Mouse (Mus musculus): ENCODE data around the gene Atat1. TPM values are rescaled to one million over a fixed set of nuclear protein-coding genes. Genes with fewer than 3 reads are reported as not detected.
A peak's percentile ranks its signal among the peaks of the same experiment; 100 is the strongest.

Atat1 gene
- total and polyA plus RNA-seq, 2 experiments from 2014 or later = 163 to 225 TPM

- no peaks in the 10 kb centered on the region for H3K9me3 ChIP-seq (ENCODE audit: low read length)
- no peak overlapping the region for H3K9ac ChIP-seq (replicated peaks; ENCODE audit: low read length)
- no peak overlapping the region for H3K27ac ChIP-seq
- ATAC-seq (no peak), DNase-seq (ENCODE audit: low spot score) (no peak)
- no peaks in the 10 kb centered on the region for H3K27me3 ChIP-seq (ENCODE audit: insufficient read depth, low read length)
- peaks cover 9% of the 10 kb centered on the region for H3K4me1 ChIP-seq (ENCODE audit: insufficient read depth, low read length)
- H3K4me2 ChIP-seq (ENCODE audit: low read depth, low read length) = peak overlapping the region; percentile 90; the same call in 1 of the 2 replicates
- no peak; the same call in 1 of the 2 replicates for TF ChIP-seq CTCF (IDR thresholded peaks at IDR 0.05; ENCODE audit: low read depth)
- WGBS = 82% methylated on average over 6 of the region's 6 CpGs
- H3K36me3 ChIP-seq (ENCODE audit: insufficient read depth, low read length) = peaks cover 13% of the 10 kb centered on the region; the same call in 1 of the 2 replicates
- no peak overlapping the region for H3K4me3 ChIP-seq (ENCODE audit: low read length)
These were observed 5.1 kb upstream of the Atat1 start for GRCm38 (mm10) chr17:35914975-35915374.

- Histone ChIP-seq H3K9ac (replicated peaks; ENCODE audit: low read length) (peak overlapping the region; percentile 63), H3K9me3 (ENCODE audit: low read length) (no peaks in the 10 kb centered on the region), H3K4me3 (ENCODE audit: low read length) (peak overlapping the region; percentile 55), H3K4me1 (ENCODE audit: insufficient read depth, low read length) (peaks cover 14% of the 10 kb centered on the region), H3K4me2 (ENCODE audit: low read depth, low read length) (peak overlapping the region; percentile 87), H3K27ac (peak overlapping the region; percentile 77), H3K36me3 (ENCODE audit: insufficient read depth, low read length) (peaks cover 24% of the 10 kb centered on the region; the same call in 1 of the 2 replicates), H3K27me3 (ENCODE audit: insufficient read depth, low read length) (no peaks in the 10 kb centered on the region)
- no peak for DNase-seq (ENCODE audit: low spot score)
- TF ChIP-seq CTCF (IDR thresholded peaks at IDR 0.05; ENCODE audit: low read depth) = no peak
- ATAC-seq = peak; percentile 5; the same call in 1 of the 2 replicates
- WGBS = 18% methylated on average over 20 of the region's 20 CpGs
These were observed 523 bp downstream of the Atat1 start for GRCm38 (mm10) chr17:35909186-35909918.

GRCm38 (mm10) chr17:35907609-35908008 is 2.3 kb downstream of the Atat1 start:
- peaks cover 24% of the 10 kb centered on the region for H3K36me3 ChIP-seq (ENCODE audit: insufficient read depth, low read length)
- peaks cover 14% of the 10 kb centered on the region for H3K4me1 ChIP-seq (ENCODE audit: insufficient read depth, low read length)
- ATAC-seq (no peak), DNase-seq (ENCODE audit: low spot score) (no peak)
- 78% methylated on average over 2 of the region's 2 CpGs for WGBS
- no peaks in the 10 kb centered on the region for H3K9me3 ChIP-seq (ENCODE audit: low read length)
- no peaks in the 10 kb centered on the region for H3K27me3 ChIP-seq (ENCODE audit: insufficient read depth, low read length)
- H3K4me2 ChIP-seq (ENCODE audit: low read depth, low read length) = no peak overlapping the region
- no peak overlapping the region for H3K4me3 ChIP-seq (ENCODE audit: low read length)
- TF ChIP-seq CTCF (IDR thresholded peaks at IDR 0.05; ENCODE audit: low read depth) = peak; percentile 31; the same call in 1 of the 2 replicates
- H3K27ac ChIP-seq = no peak overlapping the region
- no peak overlapping the region for H3K9ac ChIP-seq (replicated peaks; ENCODE audit: low read length)

GRCm38 (mm10) chr17:35905587-35905986 is 4.3 kb downstream of the Atat1 start:
- DNase-seq (ENCODE audit: low spot score) (no peak), ATAC-seq (no peak)
- Histone ChIP-seq H3K4me3 (ENCODE audit: low read length) (no peak overlapping the region), H3K27me3 (ENCODE audit: insufficient read depth, low read length) (no peaks in the 10 kb centered on the region), H3K9me3 (ENCODE audit: low read length) (no peaks in the 10 kb centered on the region), H3K4me1 (ENCODE audit: insufficient read depth, low read length) (peaks cover 14% of the 10 kb centered on the region), H3K4me2 (ENCODE audit: low read depth, low read length) (no peak overlapping the region), H3K9ac (replicated peaks; ENCODE audit: low read length) (no peak overlapping the region), H3K36me3 (ENCODE audit: insufficient read depth, low read length) (peaks cover 25% of the 10 kb centered on the region), H3K27ac (no peak overlapping the region)
- WGBS = 94% methylated on average over 1 of the region's 1 CpGs
- no peak for TF ChIP-seq CTCF (IDR thresholded peaks at IDR 0.05; ENCODE audit: low read depth)

GRCm38 (mm10) chr17:35903992-35904355 is 5.9 kb downstream of the Atat1 start:
- DNase-seq (ENCODE audit: low spot score) = no peak
- peaks cover 34% of the 10 kb centered on the region for H3K36me3 ChIP-seq (ENCODE audit: insufficient read depth, low read length)
- no peaks in the 10 kb centered on the region for H3K9me3 ChIP-seq (ENCODE audit: low read length)
- no peak overlapping the region for H3K4me3 ChIP-seq (ENCODE audit: low read length)
- H3K27me3 ChIP-seq (ENCODE audit: insufficient read depth, low read length) = no peaks in the 10 kb centered on the region
- ATAC-seq = no peak
- WGBS = 82% methylated on average over 4 of the region's 4 CpGs
- no peak overlapping the region for H3K4me2 ChIP-seq (ENCODE audit: low read depth, low read length)
- H3K9ac ChIP-seq (replicated peaks; ENCODE audit: low read length) = no peak overlapping the region
- H3K27ac ChIP-seq = no peak overlapping the region
- TF ChIP-seq CTCF (IDR thresholded peaks at IDR 0.05; ENCODE audit: low read depth) = no peak
- H3K4me1 ChIP-seq (ENCODE audit: insufficient read depth, low read length) = peaks cover 12% of the 10 kb centered on the region

- Histone ChIP-seq H3K9ac (replicated peaks; ENCODE audit: low read length) (no peak overlapping the region), H3K27me3 (ENCODE audit: insufficient read depth, low read length) (no peaks in the 10 kb centered on the region), H3K36me3 (ENCODE audit: insufficient read depth, low read length) (peaks cover 34% of the 10 kb centered on the region), H3K4me2 (ENCODE audit: low read depth, low read length) (no peak overlapping the region), H3K9me3 (ENCODE audit: low read length) (no peaks in the 10 kb centered on the region), H3K27ac (no peak overlapping the region), H3K4me3 (ENCODE audit: low read length) (no peak overlapping the region), H3K4me1 (ENCODE audit: insufficient read depth, low read length) (peaks cover 7% of the 10 kb centered on the region)
- DNase-seq (ENCODE audit: low spot score) = no peak
- WGBS = 87% methylated on average over 9 of the region's 9 CpGs
- no peak for ATAC-seq
- TF ChIP-seq CTCF (IDR thresholded peaks at IDR 0.05; ENCODE audit: low read depth) = no peak
These were observed 6.4 kb downstream of the Atat1 start for GRCm38 (mm10) chr17:35903343-35903991.

GRCm38 (mm10) chr17:35900636-35901035 is 9.2 kb downstream of the Atat1 start:
- Histone ChIP-seq H3K36me3 (ENCODE audit: insufficient read depth, low read length) (peaks cover 26% of the 10 kb centered on the region), H3K27me3 (ENCODE audit: insufficient read depth, low read length) (no peaks in the 10 kb centered on the region), H3K27ac (no peak overlapping the region), H3K4me2 (ENCODE audit: low read depth, low read length) (no peak overlapping the region), H3K4me1 (ENCODE audit: insufficient read depth, low read length) (peaks cover 6% of the 10 kb centered on the region; the same call in 1 of the 2 replicates), H3K4me3 (ENCODE audit: low read length) (no peak overlapping the region), H3K9me3 (ENCODE audit: low read length) (no peaks in the 10 kb centered on the region), H3K9ac (replicated peaks; ENCODE audit: low read length) (no peak overlapping the region)
- TF ChIP-seq CTCF (IDR thresholded peaks at IDR 0.05; ENCODE audit: low read depth) = no peak
- DNase-seq (ENCODE audit: low spot score) (no peak), ATAC-seq (no peak)
- WGBS = 92% methylated on average over 3 of the region's 3 CpGs
